Mouse (Mus musculus) hematopoietic stem cell, adult 5-6 weeks (primary cell): ENCODE results near the gene Apof. TPM values are rescaled to one million over a fixed set of nuclear protein-coding genes. Genes with fewer than 3 reads are reported as not detected.
"Not testable (repeated sequence)": the region's sequence is repeated elsewhere in the genome, so short reads cannot be mapped to it uniquely, and the experiment has no call there.

Source experiments
- ATAC-seq, 2 experiments: fragments of 125-278 bp in 1 of 2; replicated peaks in 1 of 2; 2 replicates each; pipeline ENCODE4 v1.8.0; 2016 to 2017; ENCODE audit warnings: inconsistent platforms in 2 of 2, mild to moderate bottlenecking in 2 of 2, moderate number of reproducible peaks in 2 of 2, low read depth in 1 of 2, moderate TSS enrichment in 1 of 2; ENCODE audit not compliant: low FRiP score in 2 of 2, poor library complexity in 2 of 2, severe bottlenecking in 2 of 2, insufficient read depth in 1 of 2, low TSS enrichment in 1 of 2
- total RNA-seq: library from RNA; stranded (forward); fragments of 172-1452, 232-1000 nt; gene quantifications from 2 replicates; pipeline ENCODE4 v1.2.3, GENCODE M21; 2017

Apof gene
- total RNA-seq, 1 experiment from 2014 or later: not detected

- ATAC-seq: no peak
These were observed 13.2 kb downstream of the Apof start for GRCm38 (mm10) chr10:128281682-128282081.

- no peak for ATAC-seq
These were observed 14.5 kb downstream of the Apof start for GRCm38 (mm10) chr10:128282886-128283450.

- peak; percentile 37 to 63; a peak in 2 of 4 replicates for ATAC-seq
These were observed 15.4 kb downstream of the Apof start for GRCm38 (mm10) chr10:128283604-128284579.

GRCm38 (mm10) chr10:128290594-128290993, 22.1 kb downstream of the Apof start:
- ATAC-seq: not testable (repeated sequence)

- ATAC-seq: no peak
These were observed 28.1 kb downstream of the Apof start for GRCm38 (mm10) chr10:128296370-128297090.

- ATAC-seq: no peak
These were observed 28.8 kb downstream of the Apof start for GRCm38 (mm10) chr10:128297221-128297620.

GRCm38 (mm10) chr10:128297622-128298021, 29.2 kb downstream of the Apof start:
- no peak for ATAC-seq

GRCm38 (mm10) chr10:128298243-128298642, 29.8 kb downstream of the Apof start:
- ATAC-seq: no peak

- no peak for ATAC-seq
These were observed 30.3 kb downstream of the Apof start, which contains the start of gene Il23a for GRCm38 (mm10) chr10:128298702-128299171. Gene Il23a (minus strand): TSS chr10:128298752.

GRCm38 (mm10) chr10:128302357-128302756, 33.9 kb downstream of the Apof start:
- no peak for ATAC-seq

- peak in 1 of 2 experiments; percentile 1; a peak in 1 of 4 replicates for ATAC-seq
These were observed 34.3 kb downstream of the Apof start for GRCm38 (mm10) chr10:128302785-128303125.

GRCm38 (mm10) chr10:128303126-128304021, 34.9 kb downstream of the Apof start, which contains the start of gene Pan2:
Gene Pan2 (plus strand): TSS chr10:128303335.
- peak; percentile 97 for ATAC-seq

GRCm38 (mm10) chr10:128309654-128310053, 41.2 kb downstream of the Apof start:
- ATAC-seq: no peak

- no peak for ATAC-seq
These were observed 41.7 kb downstream of the Apof start for GRCm38 (mm10) chr10:128310177-128310576.

GRCm38 (mm10) chr10:128310902-128311301, 42.4 kb downstream of the Apof start:
- ATAC-seq: no peak

- no peak for ATAC-seq
These were observed 47.1 kb downstream of the Apof start for GRCm38 (mm10) chr10:128315578-128315977.
